Mouse (Mus musculus) Muller cell, postnatal 12 days (primary cell): ENCODE data around the gene Prpf4.
A peak's percentile ranks its signal among the peaks of the same experiment; 100 is the strongest.

Source experiments
- DNase-seq: peaks from one replicate; pipeline ENCODE4 v3.0.0-alpha.2; 2015; ENCODE audit errors: inconsistent ontology term

The Prpf4 gene

DNA sequence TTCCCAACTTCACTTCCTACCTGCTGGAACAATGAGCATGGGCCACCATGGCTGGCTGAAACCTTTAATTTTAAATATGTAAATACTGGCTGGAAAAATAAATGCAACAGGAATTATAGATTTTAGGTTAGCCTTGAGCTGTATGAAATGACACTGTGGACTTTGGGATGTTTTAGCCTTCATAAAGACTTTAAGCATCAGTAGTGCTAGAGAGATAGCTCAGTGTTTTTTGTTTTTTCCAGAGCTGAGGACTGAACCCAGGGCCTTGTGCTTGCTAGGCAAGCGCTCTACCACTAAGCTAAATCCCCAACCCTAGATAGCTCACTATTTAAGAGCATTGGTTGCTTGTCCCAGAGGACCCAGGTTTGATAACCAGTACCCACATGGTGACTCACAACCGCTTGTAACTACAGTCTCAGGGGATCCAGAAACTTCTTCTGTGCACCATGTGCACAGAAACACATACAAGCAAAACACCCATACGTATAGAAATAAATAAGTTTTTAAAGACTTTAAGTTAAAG is 28.7 kb downstream of the Prpf4 start:
- DNase-seq = no peak

DNA sequence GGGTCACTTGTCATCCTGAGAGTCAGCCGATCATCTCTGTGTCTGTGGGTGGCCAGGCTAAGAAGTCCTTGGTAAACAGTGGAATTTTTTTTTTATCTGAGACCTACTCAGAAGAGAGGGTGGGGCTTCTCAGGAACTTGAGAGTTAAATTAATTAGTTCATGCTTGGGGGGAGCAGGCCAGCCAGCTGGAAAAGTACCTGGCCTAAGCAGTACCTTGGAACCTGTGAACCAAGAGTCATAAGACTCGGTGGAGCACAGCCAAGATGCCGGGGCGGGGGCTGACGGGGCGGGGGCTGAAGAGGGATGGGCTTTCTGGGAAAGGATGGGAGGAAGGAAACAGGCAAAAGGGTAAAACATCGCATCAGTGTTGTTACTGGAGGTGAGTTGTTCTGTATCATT is 29.3 kb downstream of the Prpf4 start:
- no peak for DNase-seq

DNA sequence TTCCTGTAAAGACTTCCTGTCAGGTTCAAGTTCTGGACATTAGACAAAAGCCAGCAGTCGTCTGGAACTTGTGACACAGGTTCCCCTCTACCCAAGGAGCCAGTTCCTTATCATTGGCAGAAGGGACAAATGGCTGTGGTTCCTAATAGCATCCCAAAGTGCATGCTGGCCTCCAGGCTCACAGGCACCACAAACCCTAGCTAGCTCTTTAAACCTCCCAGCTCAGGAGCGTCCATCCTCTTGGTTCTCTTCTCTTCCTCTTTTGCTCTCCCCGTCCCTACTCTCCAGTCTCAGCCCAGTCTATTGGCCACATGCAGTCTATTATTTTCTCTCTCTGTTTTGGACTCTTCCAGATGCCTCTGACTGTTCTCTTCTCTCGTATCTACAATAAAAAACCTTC is 31.2 kb downstream of the Prpf4 start:
- no peak for DNase-seq

DNA sequence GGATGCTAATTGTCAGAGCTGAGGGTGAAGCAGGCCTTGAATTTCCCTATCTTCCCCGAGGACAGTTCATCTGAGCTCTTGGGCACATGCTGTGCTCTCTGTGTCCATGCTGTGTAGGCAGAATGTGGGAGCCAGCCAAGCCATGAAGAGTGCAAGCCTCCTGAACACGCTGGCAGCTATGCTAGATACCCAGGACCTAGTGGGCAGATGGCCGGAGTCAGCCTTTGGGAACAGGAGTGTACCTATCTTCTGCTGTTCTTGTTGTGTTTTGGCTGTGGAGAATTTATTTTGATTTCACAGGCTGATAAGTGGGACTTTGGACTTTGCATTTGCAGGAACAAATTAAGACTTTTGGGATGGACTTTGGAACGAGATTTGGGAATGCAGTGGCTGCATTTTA is 31.9 kb downstream of the Prpf4 start:
- no peak for DNase-seq

DNA sequence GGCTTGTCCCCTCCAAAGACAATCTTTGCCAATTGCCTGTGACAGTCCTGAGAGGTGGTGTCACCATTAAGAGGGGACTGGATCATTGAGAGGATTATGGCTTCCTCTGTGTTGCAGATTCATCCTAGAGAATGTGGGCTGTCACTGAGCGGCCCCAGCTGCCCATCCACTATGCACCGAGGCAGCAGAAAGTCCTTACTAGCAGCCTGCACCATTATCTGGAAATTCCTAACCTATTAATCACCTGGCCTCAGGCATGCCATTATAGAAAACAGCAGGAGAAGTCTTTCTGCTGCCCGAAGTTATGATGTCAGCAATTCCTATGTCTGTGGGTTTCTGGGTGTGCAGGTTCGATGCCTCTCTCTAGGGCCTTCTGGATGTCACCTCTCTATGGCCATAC is 32.4 kb downstream of the Prpf4 start:
- DNase-seq = peak; percentile 67

DNA sequence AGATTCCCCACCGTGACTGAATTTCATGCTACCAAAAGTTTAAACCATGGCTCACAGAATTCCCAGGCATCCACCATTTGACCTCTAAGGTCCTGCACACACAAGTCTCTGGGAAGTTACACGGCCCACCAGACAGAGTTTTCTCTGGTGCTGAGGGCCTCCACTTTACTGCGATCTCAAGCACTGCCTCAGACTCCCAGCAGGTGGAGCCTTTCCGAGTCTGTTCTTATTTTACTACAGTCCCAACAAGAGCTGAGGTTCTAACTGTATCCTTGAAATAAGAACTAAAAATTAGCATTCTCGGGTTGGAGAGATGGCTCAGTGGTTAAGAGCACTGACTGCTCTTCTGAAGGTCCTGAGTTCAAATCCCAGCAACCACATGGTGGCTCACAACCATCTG is 46.4 kb downstream of the Prpf4 start:
- no peak for DNase-seq

DNA sequence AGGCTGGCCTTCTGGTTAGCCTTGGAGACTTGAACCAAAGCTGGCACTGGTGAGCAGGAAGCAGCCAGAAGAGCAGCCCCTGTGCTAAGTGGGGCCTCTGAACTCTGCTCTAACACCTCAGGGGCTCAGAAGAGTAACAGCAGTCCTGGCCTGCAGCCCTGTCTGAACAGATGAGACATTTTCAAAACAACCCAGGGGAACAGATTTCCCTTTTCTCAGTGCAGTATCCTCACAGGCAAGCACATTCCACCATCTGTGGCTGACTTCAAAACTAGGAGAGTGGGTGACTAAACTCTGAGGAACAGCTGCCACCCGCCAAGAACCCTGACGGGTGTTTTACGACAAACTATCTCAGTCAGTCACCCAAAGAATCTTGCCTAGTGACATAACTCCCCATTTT is 50.5 kb downstream of the Prpf4 start:
- DNase-seq = no peak

DNA sequence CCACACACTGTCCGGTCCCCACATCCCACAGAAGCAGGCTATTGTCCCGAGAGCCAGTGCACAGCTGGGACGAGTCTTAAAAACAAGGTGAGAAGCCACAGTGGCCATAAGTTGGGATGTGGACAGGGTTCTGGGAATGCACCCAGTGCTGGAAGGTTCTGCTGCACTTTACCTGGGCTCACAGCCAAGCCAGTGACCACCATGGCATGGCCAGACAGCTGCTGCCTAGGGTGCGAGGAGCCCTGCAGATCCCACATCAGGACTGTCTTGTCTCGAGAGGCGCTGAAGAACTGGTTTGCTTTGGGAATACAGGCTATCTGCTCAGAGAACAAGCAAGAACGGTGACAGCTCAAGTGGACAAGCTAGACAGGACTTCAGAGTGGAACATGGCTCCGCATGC is 51.8 kb downstream of the Prpf4 start:
- DNase-seq = no peak

DNA sequence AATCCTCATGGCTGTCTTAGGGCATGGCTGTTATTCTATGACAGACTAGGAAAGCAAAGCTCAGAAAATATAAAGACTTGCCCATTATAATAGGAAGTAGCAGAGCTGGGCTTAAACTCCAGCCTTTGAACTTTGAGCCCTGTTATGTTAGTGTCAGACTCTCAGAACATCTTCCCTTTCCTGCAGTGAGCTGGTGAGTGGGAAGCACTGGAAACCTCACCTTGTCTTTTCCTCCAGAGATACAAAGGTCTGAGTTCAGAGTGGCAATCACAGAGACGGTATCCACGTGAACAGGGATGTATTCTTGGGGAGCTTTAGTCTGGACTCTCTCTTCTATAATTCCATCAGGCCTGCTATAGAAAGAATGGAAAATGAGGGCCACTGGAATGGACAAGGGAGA is 54.5 kb downstream of the Prpf4 start:
- DNase-seq = no peak

DNA sequence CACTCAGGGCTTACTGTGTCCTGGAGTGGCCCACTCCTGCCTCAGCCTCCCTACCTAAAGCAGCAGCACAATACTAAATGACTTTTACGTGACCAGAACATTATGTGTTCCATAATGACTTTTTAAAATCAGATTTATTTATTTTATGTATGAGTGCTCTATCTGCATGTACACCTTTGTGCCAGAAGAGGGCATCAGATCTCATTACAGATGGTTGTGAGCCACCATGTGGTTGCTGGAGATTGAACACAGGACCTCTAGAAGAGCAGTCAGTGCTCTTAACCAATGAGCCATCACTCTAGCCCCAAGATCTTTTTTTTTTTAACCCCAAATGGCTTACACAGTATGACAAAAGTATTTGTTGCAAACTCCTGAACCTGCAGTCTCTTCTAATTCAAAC is 59.6 kb downstream of the Prpf4 start:
- no peak for DNase-seq

DNA sequence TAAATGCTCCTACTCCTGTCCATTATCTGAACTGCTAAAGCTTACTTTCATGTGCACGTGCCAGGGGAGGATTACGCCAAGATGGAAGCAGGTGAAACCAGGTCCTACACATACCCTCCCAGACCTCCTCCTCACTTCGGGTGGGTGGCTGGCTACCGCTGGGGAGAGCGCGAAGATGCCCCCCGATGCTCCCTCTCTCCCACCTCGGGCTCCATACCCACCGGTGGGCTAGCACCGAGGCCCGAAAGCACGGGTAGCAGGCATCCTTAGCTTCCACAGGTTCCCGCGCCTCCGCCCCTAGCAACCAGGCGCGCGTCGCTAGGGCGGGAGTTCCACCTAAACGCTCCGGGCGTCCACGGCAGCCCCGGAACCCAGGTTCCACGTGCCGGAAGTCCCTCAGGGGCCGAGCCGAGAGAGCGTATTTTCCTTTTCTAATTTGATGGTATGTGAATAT is 62.0 kb downstream of the Prpf4 start, which contains the start of gene Wdr31:
Gene Wdr31 (minus strand): TSS at position 299 of the 454 bp plus-strand sequence.
- DNase-seq = peak; percentile 83

DNA sequence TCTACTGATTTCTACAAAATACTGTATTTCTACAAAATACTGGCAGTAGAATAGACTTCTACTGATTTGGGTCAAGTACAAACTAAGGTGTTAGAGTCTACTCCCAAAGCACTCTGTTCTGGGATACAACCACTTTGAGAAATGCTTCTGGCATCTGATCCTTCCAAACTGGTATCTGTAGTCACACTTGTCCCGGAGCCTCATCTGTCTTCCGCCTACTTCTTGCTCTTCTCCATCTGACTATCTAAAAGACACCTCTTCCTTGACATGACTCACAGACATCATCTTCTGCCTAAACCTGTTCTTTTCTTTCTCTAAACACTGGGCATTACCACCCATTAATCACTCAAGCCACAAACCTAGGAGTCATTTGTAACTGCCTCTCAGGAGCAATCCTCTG is 63.5 kb downstream of the Prpf4 start:
- no peak for DNase-seq

DNA sequence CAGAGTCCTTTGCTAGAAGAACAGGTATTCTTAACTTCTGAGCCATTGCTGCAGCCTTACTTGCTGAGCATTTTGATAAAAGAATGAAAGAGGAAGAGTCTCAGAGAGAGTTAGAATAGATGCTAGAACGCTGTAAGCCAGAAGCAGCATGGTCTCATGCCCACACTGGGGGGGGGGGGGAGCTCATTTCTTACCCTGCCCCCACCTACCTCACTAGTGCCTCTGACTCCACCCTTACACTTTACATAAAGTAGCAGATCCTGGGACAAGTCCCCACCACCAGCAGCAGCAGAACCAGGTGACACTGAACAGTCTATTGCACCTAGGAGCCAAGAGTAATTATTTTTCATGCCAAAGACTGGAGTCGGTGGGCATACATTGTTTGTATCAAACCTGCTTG is 66.5 kb downstream of the Prpf4 start:
- no peak for DNase-seq

DNA sequence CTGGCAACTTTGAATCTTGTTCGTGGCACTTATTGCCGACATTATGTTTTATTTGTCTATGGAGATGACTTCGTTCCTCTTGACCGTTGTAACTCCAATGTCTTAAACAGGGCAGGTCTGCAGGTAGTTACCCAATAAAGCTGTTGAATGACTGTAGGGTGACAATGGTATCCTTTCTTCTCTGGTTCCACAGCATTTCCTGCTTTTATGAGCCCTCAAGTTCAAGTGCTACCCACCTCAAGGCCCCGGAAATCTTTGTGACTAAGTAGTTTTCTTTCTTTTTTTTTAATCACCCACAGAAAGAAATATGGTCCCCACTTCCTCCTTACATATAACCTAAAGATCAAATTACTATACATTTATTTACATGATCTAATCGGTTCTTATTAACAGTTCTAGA is 67.2 kb downstream of the Prpf4 start:
- no peak for DNase-seq
